Mouse (Mus musculus) ES-Bruce4 (cell line): Measurements from ENCODE around the gene Igf1r.

ENCODE experiments used
- CTCF ChIP-seq: IDR thresholded peaks from one replicate; pipeline ENCODE4 v1.8.1; 2011; ENCODE audit warnings: low read depth, low read length
- EP300 ChIP-seq: IDR thresholded peaks from 2 replicates; pipeline ENCODE4 v1.6.1; 2011; ENCODE audit warnings: low read depth, low read length; ENCODE audit not compliant: insufficient read depth

- TF ChIP-seq EP300 (no peak), CTCF (no peak)
These were observed 96.4 kb downstream of the Igf1r start for GRCm38 (mm10) chr7:68049048-68049447.
